Mouse (Mus musculus): ENCODE measurements at regions not wholly inside any gene's neighbourhood (a gene's known extent, or its start where the extent isn't known, plus 50 kb on each side); places are given as distances from the start of the nearest gene placed in this dataset.

DNA sequence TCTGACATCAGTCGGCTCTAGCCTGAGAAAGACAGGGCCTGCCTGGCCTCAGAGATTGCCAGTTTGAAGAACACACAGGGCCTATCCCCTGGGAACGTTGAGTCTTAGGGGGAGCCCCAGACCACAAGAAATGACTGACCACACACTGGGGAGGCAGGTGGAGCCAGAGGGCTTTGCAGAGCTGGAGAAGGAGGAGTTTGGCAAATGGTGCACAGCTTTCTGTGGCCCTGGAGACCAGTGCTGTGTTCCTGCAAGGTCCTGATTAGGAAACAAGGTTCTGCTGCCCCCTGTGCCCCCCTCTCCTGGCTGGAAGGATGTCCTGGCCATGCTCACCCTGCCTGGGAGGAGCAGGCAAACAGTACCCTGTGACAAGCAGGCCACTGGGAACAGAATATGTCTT, 82.2 kb upstream of the 1600014C23Rik start:
- TF ChIP-seq POLR2A (IDR thresholded peaks at IDR 0.05; ENCODE audit: low read depth, low read length) (no peak), CTCF (conservative IDR thresholded peaks at IDR 0.05; ENCODE audit: insufficient read depth, insufficient read length, low read depth, low read length) (peak; percentile 37)

Data from kidney, adult 2 months (tissue).